Mouse (Mus musculus): ENCODE results near the gene Sbf1. TPM values are rescaled to one million over a fixed set of nuclear protein-coding genes. Genes with fewer than 3 reads are reported as not detected.

The Sbf1 gene
- polyA plus RNA-seq, 1 experiment from 2014 or later: 60.2 TPM

DNA sequence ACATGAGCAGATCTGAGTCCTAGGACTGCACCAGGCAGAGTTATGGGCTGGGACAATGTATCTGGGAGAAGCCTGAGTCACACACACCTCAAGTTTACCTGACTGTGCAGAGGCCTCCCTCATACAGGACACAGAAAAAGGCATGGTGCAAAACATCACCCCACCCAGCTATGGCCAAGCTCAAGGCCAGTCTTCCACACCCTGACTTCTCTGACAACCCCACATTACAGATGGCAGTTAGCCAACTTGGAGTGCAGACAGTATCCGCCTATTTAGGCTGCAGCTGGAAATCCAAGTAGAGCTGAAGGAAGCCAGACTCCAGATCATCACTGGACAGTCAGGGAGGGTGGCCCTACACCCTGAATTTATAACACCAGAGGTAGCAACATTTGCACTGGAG lies 18.6 kb downstream of the Sbf1 start:
- ATAC-seq (ENCODE audit: insufficient number of reproducible peaks, low FRiP score, low TSS enrichment, low read depth): no peak

GRCm38 (mm10) chr15:89295580-89296165 lies 19.4 kb downstream of the Sbf1 start:
- Histone ChIP-seq H3K4me2 (ENCODE audit: low read depth, severe bottlenecking) (no peak overlapping the region), H3K9ac (ENCODE audit: low read length) (no peak overlapping the region), H3K27me3 (ENCODE audit: control insufficient read depth, insufficient read depth, low read length) (no peaks in the 10 kb centered on the region), H3K36me3 (ENCODE audit: control insufficient read depth, insufficient read depth, low read length) (peaks cover 27% of the 10 kb centered on the region), H3K4me1 (ENCODE audit: control insufficient read depth, insufficient read depth, low read length) (no peaks in the 10 kb centered on the region), H3K4me3 (ENCODE audit: low read depth, low read length) (no peak overlapping the region), H3K27ac (replicated peaks; ENCODE audit: low read depth, low read length) (no peak overlapping the region), H3K9me3 (ENCODE audit: control insufficient read depth, low read length) (no peaks in the 10 kb centered on the region)
- DNase-seq (ENCODE audit: low spot score) (no peak), ATAC-seq (ENCODE audit: insufficient number of reproducible peaks, low FRiP score, low TSS enrichment, low read depth) (no peak)
- WGBS: 94% methylated on average over 8 of the region's 8 CpGs

More for the DNA sequence above, 18.6 kb downstream of the Sbf1 start:
- 89% methylated on average over 1 of the region's 1 CpGs for WGBS
- H3K4me2 ChIP-seq (ENCODE audit: low read depth, severe bottlenecking): no peak overlapping the region
- no peak overlapping the region for H3K9ac ChIP-seq (ENCODE audit: low read length)
- no peak overlapping the region for H3K4me3 ChIP-seq (ENCODE audit: low read depth, low read length)
- H3K27me3 ChIP-seq (ENCODE audit: control insufficient read depth, insufficient read depth, low read length): no peaks in the 10 kb centered on the region
- H3K27ac ChIP-seq (replicated peaks; ENCODE audit: low read depth, low read length): no peak overlapping the region
- H3K9me3 ChIP-seq (ENCODE audit: control insufficient read depth, low read length): no peaks in the 10 kb centered on the region
- no peaks in the 10 kb centered on the region for H3K4me1 ChIP-seq (ENCODE audit: control insufficient read depth, insufficient read depth, low read length)
- peaks cover 29% of the 10 kb centered on the region for H3K36me3 ChIP-seq (ENCODE audit: control insufficient read depth, insufficient read depth, low read length)
- DNase-seq (ENCODE audit: low spot score): no peak

DNA sequence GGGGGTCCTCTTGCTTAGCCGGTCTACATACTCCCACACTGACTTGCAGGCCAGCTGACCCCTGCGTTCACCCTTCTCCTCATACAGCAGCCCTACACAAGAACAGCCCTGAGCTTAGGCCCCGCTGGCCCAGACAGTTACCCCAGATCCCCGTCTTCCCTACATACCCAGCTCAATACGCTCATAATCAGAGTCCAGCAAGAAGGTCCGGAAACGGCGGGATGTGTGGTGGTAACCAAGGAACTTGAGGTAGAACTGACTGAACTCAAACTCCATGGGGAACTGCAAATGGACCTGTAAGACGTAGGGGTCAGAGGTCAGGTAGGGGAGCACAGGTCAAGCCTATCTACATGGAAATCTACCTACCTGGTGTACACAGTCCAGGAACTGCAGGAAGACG lies 21.3 kb downstream of the Sbf1 start:
- Histone ChIP-seq H3K9me3 (ENCODE audit: control insufficient read depth, low read length) (no peaks in the 10 kb centered on the region), H3K4me2 (ENCODE audit: low read depth, severe bottlenecking) (no peak overlapping the region), H3K27me3 (ENCODE audit: control insufficient read depth, insufficient read depth, low read length) (no peaks in the 10 kb centered on the region), H3K4me3 (ENCODE audit: low read depth, low read length) (no peak overlapping the region), H3K9ac (ENCODE audit: low read length) (no peak overlapping the region), H3K4me1 (ENCODE audit: control insufficient read depth, insufficient read depth, low read length) (no peaks in the 10 kb centered on the region), H3K36me3 (ENCODE audit: control insufficient read depth, insufficient read depth, low read length) (peaks cover 24% of the 10 kb centered on the region; the same call in 1 of the 2 replicates), H3K27ac (replicated peaks; ENCODE audit: low read depth, low read length) (no peak overlapping the region)
- DNase-seq (ENCODE audit: low spot score) (no peak), ATAC-seq (ENCODE audit: insufficient number of reproducible peaks, low FRiP score, low TSS enrichment, low read depth) (no peak)
- 91% methylated on average over 10 of the region's 10 CpGs for WGBS

- no peak overlapping the region for H3K9ac ChIP-seq (ENCODE audit: low read length)
- no peak overlapping the region for H3K4me2 ChIP-seq (ENCODE audit: low read depth, severe bottlenecking)
- H3K27ac ChIP-seq (replicated peaks; ENCODE audit: low read depth, low read length): no peak overlapping the region
- ATAC-seq (ENCODE audit: insufficient number of reproducible peaks, low FRiP score, low TSS enrichment, low read depth) (no peak), DNase-seq (ENCODE audit: low spot score) (no peak)
- 91% methylated on average over 2 of the region's 2 CpGs for WGBS
- no peaks in the 10 kb centered on the region for H3K9me3 ChIP-seq (ENCODE audit: control insufficient read depth, low read length)
- H3K4me1 ChIP-seq (ENCODE audit: control insufficient read depth, insufficient read depth, low read length): no peaks in the 10 kb centered on the region
- peaks cover 30% of the 10 kb centered on the region; the same call in 1 of the 2 replicates for H3K36me3 ChIP-seq (ENCODE audit: control insufficient read depth, insufficient read depth, low read length)
- H3K4me3 ChIP-seq (ENCODE audit: low read depth, low read length): no peak overlapping the region
- no peaks in the 10 kb centered on the region for H3K27me3 ChIP-seq (ENCODE audit: control insufficient read depth, insufficient read depth, low read length)
These were observed 22.3 kb downstream of the Sbf1 start for GRCm38 (mm10) chr15:89292795-89293194.

DNA sequence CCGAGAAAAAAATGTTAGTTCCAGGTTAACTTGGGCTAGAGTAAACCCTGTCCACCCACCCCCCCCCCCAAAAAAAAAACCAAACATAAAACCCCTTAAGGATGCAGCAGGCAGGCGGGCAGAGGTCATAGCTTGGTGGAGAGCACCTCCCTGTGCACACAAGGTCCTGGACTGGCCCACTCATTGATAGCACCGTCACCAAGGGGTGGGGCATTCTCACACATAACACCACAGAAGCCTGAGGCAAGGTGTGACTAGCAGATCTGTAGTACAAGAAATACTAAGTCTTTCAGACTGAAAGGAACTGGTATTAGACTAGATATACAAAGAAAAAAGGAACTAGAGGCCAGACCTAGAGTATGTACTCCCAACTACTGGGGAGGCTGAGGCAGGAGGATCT lies 23.6 kb downstream of the Sbf1 start:
- 92% methylated on average over 3 of the region's 3 CpGs for WGBS
- DNase-seq (ENCODE audit: low spot score) (no peak), ATAC-seq (ENCODE audit: insufficient number of reproducible peaks, low FRiP score, low TSS enrichment, low read depth) (no peak)
- no peaks in the 10 kb centered on the region for H3K27me3 ChIP-seq (ENCODE audit: control insufficient read depth, insufficient read depth, low read length)
- H3K36me3 ChIP-seq (ENCODE audit: control insufficient read depth, insufficient read depth, low read length): peaks cover 34% of the 10 kb centered on the region; the same call in 1 of the 2 replicates
- H3K27ac ChIP-seq (replicated peaks; ENCODE audit: low read depth, low read length): no peak overlapping the region
- no peaks in the 10 kb centered on the region for H3K9me3 ChIP-seq (ENCODE audit: control insufficient read depth, low read length)
- H3K4me2 ChIP-seq (ENCODE audit: low read depth, severe bottlenecking): no peak overlapping the region
- H3K4me3 ChIP-seq (ENCODE audit: low read depth, low read length): no peak overlapping the region
- no peak overlapping the region for H3K9ac ChIP-seq (ENCODE audit: low read length)
- H3K4me1 ChIP-seq (ENCODE audit: control insufficient read depth, insufficient read depth, low read length): no peaks in the 10 kb centered on the region

GRCm38 (mm10) chr15:89289455-89289854 lies 25.7 kb downstream of the Sbf1 start:
- ATAC-seq (ENCODE audit: insufficient number of reproducible peaks, low FRiP score, low TSS enrichment, low read depth) (no peak), DNase-seq (ENCODE audit: low spot score) (no peak)
- 95% methylated on average over 11 of the region's 11 CpGs for WGBS
- Histone ChIP-seq H3K4me1 (ENCODE audit: control insufficient read depth, insufficient read depth, low read length) (no peaks in the 10 kb centered on the region), H3K4me3 (ENCODE audit: low read depth, low read length) (no peak overlapping the region), H3K9ac (ENCODE audit: low read length) (no peak overlapping the region), H3K9me3 (ENCODE audit: control insufficient read depth, low read length) (no peaks in the 10 kb centered on the region), H3K27me3 (ENCODE audit: control insufficient read depth, insufficient read depth, low read length) (no peaks in the 10 kb centered on the region), H3K4me2 (ENCODE audit: low read depth, severe bottlenecking) (no peak overlapping the region), H3K36me3 (ENCODE audit: control insufficient read depth, insufficient read depth, low read length) (peaks cover 30% of the 10 kb centered on the region; the same call in 1 of the 2 replicates), H3K27ac (replicated peaks; ENCODE audit: low read depth, low read length) (no peak overlapping the region)

DNA sequence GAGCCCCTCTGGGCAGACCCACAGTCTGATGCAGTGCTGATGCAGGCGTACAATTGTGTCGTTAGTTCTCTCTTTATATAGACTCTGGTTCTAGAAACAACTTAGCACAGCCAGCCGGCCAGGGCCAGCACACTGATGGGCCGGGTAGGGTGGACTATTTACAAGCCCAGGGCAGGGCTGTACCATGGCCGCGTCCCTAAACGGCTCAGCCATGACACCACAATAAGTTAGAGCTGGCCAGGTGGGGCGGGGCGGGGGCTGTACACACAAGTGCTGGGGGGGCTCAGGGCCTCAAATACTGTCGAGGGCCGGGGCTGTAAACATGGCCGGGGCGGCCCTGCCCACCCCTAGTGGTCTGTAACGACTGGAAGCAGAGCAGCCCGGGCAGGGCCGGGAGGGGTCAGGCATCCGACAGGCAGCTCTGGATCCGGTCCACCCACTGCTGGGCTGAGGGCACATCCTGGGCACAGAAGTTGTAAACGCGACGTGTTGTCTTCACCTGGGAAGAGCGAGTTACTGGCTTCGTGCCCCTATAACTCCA lies 26.8 kb downstream of the Sbf1 start:
- H3K27ac ChIP-seq (replicated peaks; ENCODE audit: low read depth, low read length): no peak overlapping the region
- 88% methylated on average over 23 of the region's 23 CpGs for WGBS
- H3K9ac ChIP-seq (ENCODE audit: low read length): no peak overlapping the region

GRCm38 (mm10) chr15:89286582-89286981 lies 28.5 kb downstream of the Sbf1 start:
- WGBS: 95% methylated on average over 5 of the region's 5 CpGs
- Histone ChIP-seq H3K27ac (replicated peaks; ENCODE audit: low read depth, low read length) (no peak overlapping the region), H3K4me1 (ENCODE audit: control insufficient read depth, insufficient read depth, low read length) (no peaks in the 10 kb centered on the region), H3K9me3 (ENCODE audit: control insufficient read depth, low read length) (no peaks in the 10 kb centered on the region), H3K4me3 (ENCODE audit: low read depth, low read length) (no peak overlapping the region), H3K4me2 (ENCODE audit: low read depth, severe bottlenecking) (no peak overlapping the region), H3K27me3 (ENCODE audit: control insufficient read depth, insufficient read depth, low read length) (no peaks in the 10 kb centered on the region), H3K36me3 (ENCODE audit: control insufficient read depth, insufficient read depth, low read length) (peaks cover 22% of the 10 kb centered on the region; the same call in 1 of the 2 replicates), H3K9ac (ENCODE audit: low read length) (no peak overlapping the region)
- no peak for ATAC-seq (ENCODE audit: insufficient number of reproducible peaks, low FRiP score, low TSS enrichment, low read depth)
- DNase-seq (ENCODE audit: low spot score): no peak

More for the DNA sequence above, 26.8 kb downstream of the Sbf1 start:
- Histone ChIP-seq H3K4me3 (ENCODE audit: low read depth, low read length) (no peak overlapping the region), H3K27me3 (ENCODE audit: control insufficient read depth, insufficient read depth, low read length) (no peaks in the 10 kb centered on the region), H3K4me1 (ENCODE audit: control insufficient read depth, insufficient read depth, low read length) (no peaks in the 10 kb centered on the region), H3K9me3 (ENCODE audit: control insufficient read depth, low read length) (no peaks in the 10 kb centered on the region), H3K36me3 (ENCODE audit: control insufficient read depth, insufficient read depth, low read length) (peaks cover 25% of the 10 kb centered on the region; the same call in 1 of the 2 replicates), H3K4me2 (ENCODE audit: low read depth, severe bottlenecking) (no peak overlapping the region)
- ATAC-seq (ENCODE audit: insufficient number of reproducible peaks, low FRiP score, low TSS enrichment, low read depth) (no peak), DNase-seq (ENCODE audit: low spot score) (no peak)
